Mouse (Mus musculus) macrophage (primary cell): ENCODE results near the gene Rubcn. TPM values are rescaled to one million over a fixed set of nuclear protein-coding genes. Genes with fewer than 3 reads are reported as not detected.

ENCODE experiments used
- H3K27ac ChIP-seq: fragments of 350-480 bp; formaldehyde crosslinking; 2 replicates; pipeline ENCODE4 v1.9.0; 2021
- H3K36me3 ChIP-seq: fragments of 350-480 bp; formaldehyde crosslinking; 2 replicates; pipeline ENCODE4 v1.9.0; 2021; ENCODE audit errors: inconsistent target
- H3K4me3 ChIP-seq: fragments of 350-480 bp; formaldehyde crosslinking; 2 replicates; pipeline ENCODE4 v1.9.0; 2021; ENCODE audit errors: inconsistent target
- H3K79me2 ChIP-seq: fragments of 350-480 bp; formaldehyde crosslinking; 2 replicates; pipeline ENCODE4 v1.9.0; 2021; ENCODE audit errors: inconsistent target
- WGBS: methylation state at CpG from one replicate; pipeline ENCODE4 v1.1.7; 2026; ENCODE audit warnings: inconsistent platforms; ENCODE audit not compliant: missing documents; 5-methylcytosine and 5-hydroxymethylcytosine counted together
- polyA plus RNA-seq: library from polyadenylated mRNA; stranded (reverse); fragments of 250-400 nt; gene quantifications from 3 replicates; pipeline ENCODE4 v1.2.4, GENCODE M21; 2018; ENCODE audit warnings: inconsistent platforms

Gene Rubcn
- polyA plus RNA-seq, 1 experiment from 2014 or later, result 18.4 TPM

DNA sequence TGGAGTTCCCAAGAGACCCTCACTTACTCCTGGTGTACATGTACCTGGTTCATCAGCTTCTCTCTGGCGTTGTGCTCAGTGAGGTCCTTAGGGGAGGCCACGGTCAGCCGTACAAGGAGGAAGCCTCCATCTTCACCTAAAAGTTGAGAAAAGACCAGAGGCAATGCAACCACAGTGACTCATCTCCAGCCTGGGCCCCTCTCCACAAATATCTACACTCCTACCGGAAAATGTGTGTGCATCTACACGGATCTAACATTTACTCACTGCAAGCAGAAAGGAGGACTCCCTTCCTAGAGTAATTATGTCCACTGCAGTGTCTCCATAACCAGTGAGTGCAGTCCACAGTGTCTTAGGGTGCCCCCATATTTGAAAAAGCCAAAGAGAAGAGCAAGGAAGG is 87.5 kb downstream of the Rubcn start:
- Histone ChIP-seq H3K79me2 (no peaks in the 10 kb centered on the region), H3K4me3 (no peak overlapping the region)
- 81% methylated on average over 5 of the region's 5 CpGs for WGBS

DNA sequence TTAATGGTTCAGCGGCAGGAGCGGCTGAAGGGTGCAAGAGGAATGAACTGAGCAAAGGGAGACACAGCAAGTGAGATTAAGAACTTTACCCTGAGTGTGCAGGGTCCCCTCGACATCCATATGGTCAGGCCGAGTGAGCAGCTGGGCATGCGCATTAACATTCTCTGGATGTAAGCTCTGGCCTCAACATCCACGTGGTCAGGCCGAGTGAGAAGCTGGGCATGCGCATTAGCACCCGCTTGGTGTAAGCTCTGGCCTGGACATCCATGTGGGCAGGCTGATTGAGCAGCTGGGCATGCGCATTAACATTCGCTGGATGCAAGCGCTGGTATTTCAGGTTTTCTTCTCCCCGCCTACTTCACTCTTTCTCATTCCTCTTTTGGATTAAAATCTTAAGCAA is 92.7 kb downstream of the Rubcn start:
- Histone ChIP-seq H3K4me3 (no peak overlapping the region), H3K36me3 (no peaks in the 10 kb centered on the region), H3K79me2 (no peaks in the 10 kb centered on the region), H3K27ac (no peak overlapping the region)
- 89% methylated on average over 13 of the region's 13 CpGs for WGBS

More for the DNA sequence above, 87.5 kb downstream of the Rubcn start:
- Histone ChIP-seq H3K27ac (no peak overlapping the region), H3K36me3 (no peaks in the 10 kb centered on the region)

DNA sequence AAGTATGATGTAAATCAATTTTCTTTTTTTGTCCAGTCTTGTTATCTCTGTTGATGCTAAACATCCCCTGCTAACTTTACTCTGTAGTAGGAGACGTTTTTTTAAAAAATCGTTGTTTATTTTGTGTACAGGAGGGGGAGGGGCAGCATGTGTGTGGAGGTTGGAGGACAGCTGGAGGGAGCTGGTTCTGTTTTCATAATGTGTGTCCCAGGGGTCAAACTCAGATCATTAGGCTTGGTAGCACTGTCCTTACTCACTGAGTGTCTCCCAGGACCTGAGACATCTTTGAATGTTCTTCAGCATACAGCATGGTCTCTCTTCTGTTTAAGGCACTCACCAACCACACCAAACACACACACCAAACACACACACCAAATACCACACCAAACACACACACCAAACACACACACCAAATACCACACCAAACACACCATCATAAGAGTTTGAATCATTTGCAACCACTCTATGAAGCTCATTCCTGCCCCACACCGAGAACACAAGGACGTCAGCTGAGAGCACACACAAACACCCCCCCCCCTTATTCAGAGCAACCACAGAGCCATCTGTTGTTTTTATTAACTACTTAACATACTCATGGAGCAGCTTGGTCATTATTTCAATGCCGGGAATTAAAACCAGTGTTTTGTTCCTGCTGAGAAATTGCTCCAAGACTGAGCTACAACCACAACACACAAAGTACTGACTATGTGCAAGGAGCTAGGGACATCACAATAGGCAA is 94.1 kb downstream of the Rubcn start:
- H3K36me3 ChIP-seq, result no peaks in the 10 kb centered on the region
- H3K79me2 ChIP-seq, result no peaks in the 10 kb centered on the region
- H3K27ac ChIP-seq, result no peak overlapping the region
- 74% methylated on average over 5 of the region's 5 CpGs for WGBS
- no peak overlapping the region for H3K4me3 ChIP-seq

DNA sequence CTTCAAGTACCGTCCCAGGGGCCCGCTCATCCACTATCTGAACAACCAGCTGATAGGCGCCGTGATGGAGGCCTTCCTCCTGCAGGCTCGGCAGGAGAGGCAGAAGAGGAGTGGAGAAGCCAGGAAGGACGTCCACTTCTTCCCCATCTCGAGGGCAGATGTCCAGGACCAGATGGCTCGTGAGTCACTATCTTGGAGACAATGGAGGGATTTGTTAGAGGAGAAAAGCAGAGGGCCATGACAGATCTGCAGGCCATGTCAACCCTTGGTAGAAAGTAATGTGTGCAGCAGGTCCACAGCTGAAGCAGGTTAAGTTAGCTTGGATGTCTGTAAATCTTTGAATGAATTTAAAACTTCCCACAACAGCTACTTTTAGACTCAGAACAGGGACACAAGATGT is 98.6 kb downstream of the Rubcn start:
- Histone ChIP-seq H3K4me3 (no peak overlapping the region), H3K27ac (no peak overlapping the region), H3K36me3 (no peaks in the 10 kb centered on the region), H3K79me2 (no peaks in the 10 kb centered on the region)
- WGBS, result 88% methylated on average over 8 of the region's 8 CpGs

DNA sequence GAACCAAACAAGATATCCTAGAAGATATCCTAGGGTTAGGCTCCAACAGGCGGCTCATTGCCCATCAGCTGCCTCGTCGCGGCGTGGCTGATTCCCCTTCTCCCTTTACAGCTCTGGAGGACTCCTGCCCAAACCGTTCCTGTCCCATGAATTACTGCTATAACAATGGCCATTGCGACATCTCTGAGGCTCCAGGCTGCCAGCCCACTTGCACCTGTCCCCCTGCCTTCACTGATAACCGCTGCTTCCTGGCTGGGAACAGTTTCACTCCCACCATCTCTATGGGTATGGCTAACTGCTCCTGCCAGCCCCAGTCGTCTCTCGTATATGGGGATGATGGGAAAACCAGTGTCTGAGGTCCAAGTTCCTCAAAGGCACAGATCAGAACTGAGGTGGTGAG is 100.9 kb downstream of the Rubcn start:
- Histone ChIP-seq H3K4me3 (no peak overlapping the region), H3K36me3 (no peaks in the 10 kb centered on the region)
- WGBS, result 40% methylated on average over 10 of the region's 10 CpGs

More for the DNA sequence above, 100.9 kb downstream of the Rubcn start:
- Histone ChIP-seq H3K79me2 (no peaks in the 10 kb centered on the region), H3K27ac (no peak overlapping the region)

Other genes with a start within 250 kb of the Rubcn start
- 0.66 to 3.8 TPM (median 1.1 TPM) in 3 replicates for gene Tnk2, start 233.9 kb downstream of the Rubcn start, polyA plus RNA-seq
- gene Muc4, start 141.9 kb downstream of the Rubcn start, polyA plus RNA-seq, result not detected in 3 replicates
- not detected in 3 replicates for gene Muc20, start 80.3 kb downstream of the Rubcn start, polyA plus RNA-seq
- not detected in 3 replicates for gene Smbd1, start 67.3 kb downstream of the Rubcn start, polyA plus RNA-seq
- 25.9 to 31.3 TPM (median 28.1 TPM) in 3 replicates for gene Fyttd1, start 266 bp downstream of the Rubcn start, polyA plus RNA-seq
- 24.7 to 33.3 TPM (median 25.8 TPM) in 3 replicates for gene Lrch3, start 36.3 kb upstream of the Rubcn start, polyA plus RNA-seq
- 0.40 to 0.43 TPM (median 0.42 TPM) in 3 replicates for gene Iqcg, start 178.5 kb upstream of the Rubcn start, polyA plus RNA-seq
- 621 to 1,326 TPM (median 1,292 TPM) in 3 replicates for gene Rpl35a, start 178.7 kb upstream of the Rubcn start, polyA plus RNA-seq
- 1.7 to 3.2 TPM (median 1.9 TPM) in 3 replicates for gene Lmln, start 184.8 kb upstream of the Rubcn start, polyA plus RNA-seq